Mouse (Mus musculus): ENCODE data around the gene B230217C12Rik.

- no peak for TF ChIP-seq CTCF (IDR thresholded peaks at IDR 0.05; ENCODE audit: borderline replicate concordance, extremely low read depth, insufficient read depth, insufficient read length)
- no peak for TF ChIP-seq POLR2A (IDR thresholded peaks at IDR 0.05; ENCODE audit: borderline replicate concordance, extremely low read depth, insufficient read depth, insufficient read length, poor library complexity, severe bottlenecking)
Observed at GRCm38 (mm10) chr11:97826414-97826813, 14.2 kb upstream of the B230217C12Rik start.
